Mouse (Mus musculus): ENCODE measurements around the gene Ifnlr1. TPM values are rescaled to one million over a fixed set of nuclear protein-coding genes. Genes with fewer than 3 reads are reported as not detected.

Gene Ifnlr1
- polyA plus RNA-seq, 1 experiment from 2014 or later, result 0.28 TPM

Other genes starting within 250 kb of the Ifnlr1 start
- 0.11 and 0.23 TPM in 2 replicates for gene Stpg1, start 191.5 kb upstream of the Ifnlr1 start, polyA plus RNA-seq (2016; fragmentation: Nextera tagmentation; extraction: Ambion mirVana)
- gene Nipal3, start 191.2 kb upstream of the Ifnlr1 start, polyA plus RNA-seq (2016; fragmentation: Nextera tagmentation; extraction: Ambion mirVana), result 2.0 and 3.1 TPM in 2 replicates
- gene Grhl3, start 112.7 kb upstream of the Ifnlr1 start, polyA plus RNA-seq (2016; fragmentation: Nextera tagmentation; extraction: Ambion mirVana), result 4.3 and 14.1 TPM in 2 replicates
- gene Il22ra1, start 41.9 kb downstream of the Ifnlr1 start, polyA plus RNA-seq (2016; fragmentation: Nextera tagmentation; extraction: Ambion mirVana), result 0.13 TPM in 1 of 2 replicates, not detected in the other
- gene Myom3, start 73.4 kb downstream of the Ifnlr1 start, polyA plus RNA-seq (2016; fragmentation: Nextera tagmentation; extraction: Ambion mirVana), result 0.05 TPM in 1 of 2 replicates, not detected in the other
- 188 and 227 TPM in 2 replicates for gene Srsf10, start 169.5 kb downstream of the Ifnlr1 start, polyA plus RNA-seq (2016; fragmentation: Nextera tagmentation; extraction: Ambion mirVana)
- 121 and 150 TPM in 2 replicates for gene Pnrc2, start 187.6 kb downstream of the Ifnlr1 start, polyA plus RNA-seq (2016; fragmentation: Nextera tagmentation; extraction: Ambion mirVana)
- gene Cnr2, start 209.1 kb downstream of the Ifnlr1 start, polyA plus RNA-seq (2016; fragmentation: Nextera tagmentation; extraction: Ambion mirVana), result 0.60 and 1.4 TPM in 2 replicates
- 44.2 and 51.2 TPM in 2 replicates for gene Fuca1, start 234.4 kb downstream of the Ifnlr1 start, polyA plus RNA-seq (2016; fragmentation: Nextera tagmentation; extraction: Ambion mirVana)

All from heart, embryonic 10.5 days (tissue).